Mouse (Mus musculus) kidney, embryonic 14.5 days (tissue): ENCODE measurements around the gene Maml3. TPM values are rescaled to one million over a fixed set of nuclear protein-coding genes. Genes with fewer than 3 reads are reported as not detected.

Experiments
- ATAC-seq: fragments of 200-750 bp; cut with Nextera tagmentation; 2 replicates; pipeline ENCODE4 v1.8.0; 2017; ENCODE audit warnings: moderate number of reproducible peaks, mild to moderate bottlenecking, moderate TSS enrichment, moderate library complexity; ENCODE audit not compliant: low FRiP score, low TSS enrichment
- H3K27ac ChIP-seq: fragments of 300-500 bp; sonication (generic); 2 replicates; pipeline ENCODE4 v1.5.1; 2014; ENCODE audit warnings: low read depth, mild to moderate bottlenecking, low read length, moderate library complexity, mixed read lengths
- H3K27me3 ChIP-seq: fragments of 300-500 bp; sonication (generic); 2 replicates; pipeline ENCODE4 v1.6.1; 2014; ENCODE audit warnings: mild to moderate bottlenecking, low read length; ENCODE audit not compliant: control insufficient read depth, insufficient read depth
- H3K36me3 ChIP-seq: fragments of 300-500 bp; sonication (generic); 2 replicates; pipeline ENCODE4 v1.6.1; 2014; ENCODE audit warnings: low read length, mixed read lengths; ENCODE audit not compliant: control insufficient read depth, insufficient read depth
- H3K4me1 ChIP-seq: fragments of 300-500 bp; sonication (generic); 2 replicates; pipeline ENCODE4 v1.6.1; 2014; ENCODE audit warnings: low read length, mixed read lengths; ENCODE audit not compliant: control insufficient read depth, insufficient read depth
- H3K4me2 ChIP-seq: fragments of 300-500 bp; sonication (generic); replicated peaks from 2 replicates; pipeline ENCODE4 v1.6.1; 2014; ENCODE audit warnings: low read depth, mild to moderate bottlenecking, low read length
- H3K4me3 ChIP-seq: fragments of 300-500 bp; sonication (generic); 2 replicates; pipeline ENCODE4 v1.5.1; 2014; ENCODE audit warnings: mild to moderate bottlenecking, low read length
- H3K9ac ChIP-seq: fragments of 300-500 bp; sonication (generic); 2 replicates; pipeline ENCODE4 v1.6.1; 2014; ENCODE audit warnings: low read depth, mild to moderate bottlenecking, low read length, moderate library complexity
- H3K9me3 ChIP-seq: fragments of 300-500 bp; sonication (generic); 2 replicates; pipeline ENCODE4 v1.6.1; 2016; ENCODE audit warnings: low read length; ENCODE audit not compliant: control insufficient read depth
- WGBS: fragments of 180-500 bp; shearing (Covaris S2); extraction: QIAGEN DNeasy Blood & Tissue Kit; methylation state at CpG from one replicate; pipeline ENCODE4 v1.1.7; 2014; 5-methylcytosine and 5-hydroxymethylcytosine counted together
- polyA plus RNA-seq: library from polyadenylated mRNA; unstranded; fragments of >200 nt; fragmentation: Nextera tagmentation; extraction: Ambion mirVana; gene quantifications from 2 replicates; pipeline ENCODE4 v1.2.1, GENCODE M21; 2014

Maml3 gene
- polyA plus RNA-seq, 1 experiment from 2014 or later: 9.4 TPM

- H3K4me3 ChIP-seq: no peak overlapping the region
- H3K27ac ChIP-seq: no peak overlapping the region
- no peaks in the 10 kb centered on the region for H3K9me3 ChIP-seq
- ATAC-seq: no peak
- WGBS: 55% methylated on average over 12 of the region's 12 CpGs
- peaks cover 18% of the 10 kb centered on the region; the same call in 1 of the 2 replicates for H3K4me1 ChIP-seq
- no peaks in the 10 kb centered on the region for H3K27me3 ChIP-seq
- no peaks in the 10 kb centered on the region for H3K36me3 ChIP-seq
- H3K4me2 ChIP-seq: no peak overlapping the region
- H3K9ac ChIP-seq: no peak overlapping the region
Observed at GRCm38 (mm10) chr3:51904357-51904855, 200.5 kb downstream of the Maml3 start.

DNA sequence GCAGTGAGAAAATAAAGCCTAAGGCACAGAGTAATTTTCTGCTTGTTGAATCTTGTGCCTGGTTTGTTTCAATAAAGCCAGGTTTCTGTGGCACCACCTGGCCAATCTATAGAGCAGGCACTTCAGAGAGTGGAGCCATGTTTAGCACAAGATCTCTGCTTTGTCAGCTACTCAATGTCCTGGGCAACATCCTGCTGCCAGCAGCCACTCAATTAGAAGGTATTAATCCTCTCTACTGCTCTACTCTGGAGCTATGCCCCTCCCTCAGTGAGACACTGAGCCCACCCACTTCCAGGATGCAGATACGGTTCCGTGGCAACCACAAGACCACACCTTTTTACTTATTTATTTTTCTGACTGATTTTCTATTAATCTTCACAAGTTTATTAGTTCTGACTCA is 203.7 kb downstream of the Maml3 start:
- Histone ChIP-seq H3K9me3 (no peaks in the 10 kb centered on the region), H3K27ac (no peak overlapping the region), H3K27me3 (no peaks in the 10 kb centered on the region), H3K4me1 (peaks cover 4% of the 10 kb centered on the region; the same call in 1 of the 2 replicates), H3K9ac (no peak overlapping the region), H3K4me3 (no peak overlapping the region), H3K36me3 (no peaks in the 10 kb centered on the region), H3K4me2 (no peak overlapping the region)
- 58% methylated on average over 2 of the region's 2 CpGs for WGBS
- ATAC-seq: no peak

GRCm38 (mm10) chr3:51894514-51894913 is 210.4 kb downstream of the Maml3 start:
- H3K36me3 ChIP-seq: no peaks in the 10 kb centered on the region
- H3K27ac ChIP-seq: no peak overlapping the region
- peaks cover 6% of the 10 kb centered on the region; the same call in 1 of the 2 replicates for H3K9me3 ChIP-seq
- H3K4me1 ChIP-seq: peaks cover under 1% of the 10 kb centered on the region; the same call in 1 of the 2 replicates
- no peak overlapping the region for H3K4me3 ChIP-seq
- 73% methylated on average over 8 of the region's 8 CpGs for WGBS
- no peak for ATAC-seq
- H3K9ac ChIP-seq: no peak overlapping the region
- no peak overlapping the region for H3K4me2 ChIP-seq
- H3K27me3 ChIP-seq: no peaks in the 10 kb centered on the region

DNA sequence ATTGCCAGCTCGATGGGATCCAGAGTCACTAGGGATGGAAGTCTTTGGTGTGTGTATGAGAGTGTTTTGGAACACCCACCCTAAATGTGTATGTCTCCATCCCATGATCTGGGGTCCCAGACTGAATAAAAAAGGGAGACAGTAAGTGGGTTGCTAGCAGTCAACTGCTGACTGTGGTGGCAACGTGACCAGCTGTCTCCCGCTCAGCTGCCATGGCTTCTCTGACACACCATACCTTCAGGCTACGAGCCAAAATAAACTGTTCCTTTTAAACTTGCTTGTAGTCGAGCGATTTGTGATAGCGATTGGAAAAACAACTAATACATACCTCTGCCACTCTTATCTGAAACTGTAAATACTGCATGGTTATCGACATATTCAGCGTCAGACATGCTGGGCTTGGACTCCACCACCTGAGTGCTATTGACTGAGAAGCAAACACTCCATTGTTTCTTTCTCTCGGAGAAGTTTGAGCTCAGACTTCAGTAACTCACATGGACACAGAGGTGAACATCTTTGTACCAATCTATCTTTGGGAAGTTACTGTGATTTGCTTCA is 213.2 kb downstream of the Maml3 start:
- 80% methylated on average over 10 of the region's 10 CpGs for WGBS
- H3K27me3 ChIP-seq: no peaks in the 10 kb centered on the region
- no peaks in the 10 kb centered on the region for H3K36me3 ChIP-seq
- no peak overlapping the region for H3K27ac ChIP-seq
- no peak overlapping the region for H3K9ac ChIP-seq
- no peak overlapping the region for H3K4me2 ChIP-seq
- peaks cover 6% of the 10 kb centered on the region; the same call in 1 of the 2 replicates for H3K9me3 ChIP-seq
- no peak for ATAC-seq
- H3K4me1 ChIP-seq: peaks cover 17% of the 10 kb centered on the region
- no peak overlapping the region for H3K4me3 ChIP-seq

- WGBS: 57% methylated on average over 4 of the region's 4 CpGs
- Histone ChIP-seq H3K36me3 (no peaks in the 10 kb centered on the region), H3K9ac (no peak overlapping the region; the same call in 1 of the 2 replicates), H3K27ac (no peak overlapping the region), H3K4me2 (no peak overlapping the region), H3K4me1 (peaks cover 17% of the 10 kb centered on the region), H3K9me3 (peaks cover 1% of the 10 kb centered on the region; the same call in 1 of the 2 replicates), H3K4me3 (no peak overlapping the region), H3K27me3 (no peaks in the 10 kb centered on the region)
- ATAC-seq: no peak
Observed at GRCm38 (mm10) chr3:51890181-51890580, 214.7 kb downstream of the Maml3 start.

- peaks cover 17% of the 10 kb centered on the region for H3K4me1 ChIP-seq
- H3K4me3 ChIP-seq: no peak overlapping the region
- no peak for ATAC-seq
- H3K4me2 ChIP-seq: no peak overlapping the region
- H3K9ac ChIP-seq: no peak overlapping the region
- H3K9me3 ChIP-seq: no peaks in the 10 kb centered on the region
- H3K27me3 ChIP-seq: no peaks in the 10 kb centered on the region
- H3K27ac ChIP-seq: no peak overlapping the region
- no peaks in the 10 kb centered on the region for H3K36me3 ChIP-seq
- WGBS: 67% methylated on average over 5 of the region's 5 CpGs
Observed at GRCm38 (mm10) chr3:51889776-51890175, 215.1 kb downstream of the Maml3 start.

- 9% methylated on average over 20 of the region's 20 CpGs for WGBS
- H3K4me2 ChIP-seq: peak overlapping the region; percentile 45
- peak; percentile 80 for ATAC-seq
- H3K4me1 ChIP-seq: peaks cover 17% of the 10 kb centered on the region
- no peaks in the 10 kb centered on the region for H3K27me3 ChIP-seq
- H3K9me3 ChIP-seq: no peaks in the 10 kb centered on the region
- no peaks in the 10 kb centered on the region for H3K36me3 ChIP-seq
- H3K27ac ChIP-seq: peak overlapping the region; percentile 17; the same call in 1 of the 2 replicates
- H3K4me3 ChIP-seq: peak overlapping the region; percentile 7; the same call in 1 of the 2 replicates
- H3K9ac ChIP-seq: 0 out of 2 replicates have a peak overlapping the region, but pooled peaks have one; percentile 18
Observed at GRCm38 (mm10) chr3:51888662-51889433, 216.0 kb downstream of the Maml3 start.

DNA sequence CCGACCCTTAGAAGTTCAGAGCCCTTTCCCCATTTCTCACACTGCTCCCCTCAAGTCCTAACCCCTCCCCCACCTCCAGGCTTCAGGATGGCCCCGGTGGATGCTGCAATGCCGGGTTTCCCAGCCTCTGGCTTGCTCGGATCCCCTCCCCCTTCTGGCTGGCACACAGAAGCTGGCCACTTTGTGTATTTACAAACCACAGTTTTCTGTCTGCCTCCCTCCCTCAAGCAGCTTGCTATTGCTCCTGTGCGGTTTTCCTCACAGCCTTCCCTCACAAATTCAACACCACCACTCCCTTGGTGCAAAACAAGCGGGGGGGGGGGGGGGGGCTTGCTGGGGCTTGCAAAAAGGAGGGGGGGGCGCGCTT is 216.6 kb downstream of the Maml3 start:
- H3K36me3 ChIP-seq: no peaks in the 10 kb centered on the region
- H3K27me3 ChIP-seq: no peaks in the 10 kb centered on the region
- peak overlapping the region; percentile 7; the same call in 1 of the 2 replicates for H3K4me3 ChIP-seq
- 0 out of 2 replicates have a peak overlapping the region, but pooled peaks have one; percentile 18 for H3K9ac ChIP-seq
- 6% methylated on average over 6 of the region's 8 CpGs for WGBS
- 0 out of 2 replicates have a peak overlapping the region, but pooled peaks have one; percentile 17 for H3K27ac ChIP-seq
- H3K4me1 ChIP-seq: peaks cover 17% of the 10 kb centered on the region
- H3K9me3 ChIP-seq: no peaks in the 10 kb centered on the region
- ATAC-seq: peak; percentile 32; the same call in 1 of the 2 replicates
- peak overlapping the region; percentile 45 for H3K4me2 ChIP-seq

- Histone ChIP-seq H3K27ac (no peak overlapping the region), H3K4me3 (no peak overlapping the region), H3K4me2 (no peak overlapping the region), H3K36me3 (no peaks in the 10 kb centered on the region), H3K4me1 (peaks cover 31% of the 10 kb centered on the region), H3K9ac (no peak overlapping the region), H3K9me3 (no peaks in the 10 kb centered on the region), H3K27me3 (no peaks in the 10 kb centered on the region)
- no peak for ATAC-seq
- 45% methylated on average over 5 of the region's 5 CpGs for WGBS
Observed at GRCm38 (mm10) chr3:51885920-51886319, 219.0 kb downstream of the Maml3 start.
